Mouse (Mus musculus) heart, postnatal 0 days (tissue): ENCODE data around the gene Tmem39b.

Experiments
- CTCF ChIP-seq: IDR thresholded peaks from 2 replicates; pipeline ENCODE4 v1.5.1; 2016; ENCODE audit warnings: antibody characterized with exemption, control low read depth, low read depth
- EP300 ChIP-seq: IDR thresholded peaks from 2 replicates; pipeline ENCODE4 v1.6.1; 2016; ENCODE audit warnings: antibody characterized with exemption, low read depth

DNA sequence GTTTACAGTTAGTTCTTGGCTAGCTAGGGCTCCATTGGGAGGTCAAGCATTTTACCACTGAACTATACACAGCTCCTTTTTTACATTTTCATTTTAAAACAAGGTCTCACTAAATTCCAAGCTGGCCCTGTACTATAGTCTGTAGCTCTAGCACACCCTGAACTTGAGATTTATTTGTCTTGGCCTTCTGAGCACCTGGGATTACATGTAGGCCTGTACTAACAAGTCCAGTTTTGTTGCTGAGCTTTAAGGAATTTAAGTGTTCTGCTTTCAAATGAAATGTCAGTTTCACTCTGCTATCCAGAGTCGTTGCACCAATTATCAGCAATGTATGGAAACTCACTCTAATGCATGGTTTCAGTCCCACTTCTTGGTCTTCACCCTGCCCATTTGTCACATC is 39.5 kb upstream of the Tmem39b start:
- TF ChIP-seq EP300 (no peak), CTCF (no peak)
